Mouse (Mus musculus): ENCODE results near the gene March4. TPM values are rescaled to one million over a fixed set of nuclear protein-coding genes. Genes with fewer than 3 reads are reported as not detected.

March4 gene
- polyA plus RNA-seq, 1 experiment from 2014 or later = 0.13 TPM

GRCm38 (mm10) chr1:72476594-72476993 is 60.1 kb downstream of the March4 start:
- no peaks in the 10 kb centered on the region for H3K9me3 ChIP-seq (ENCODE audit: control insufficient read depth, low read depth, low read length)
- no peaks in the 10 kb centered on the region for H3K27me3 ChIP-seq (ENCODE audit: control insufficient read depth, insufficient read depth, low read length)
- no peak for ATAC-seq (ENCODE audit: insufficient number of reproducible peaks, insufficient read depth, low FRiP score, low read depth)
- H3K36me3 ChIP-seq (ENCODE audit: control insufficient read depth, insufficient read depth, low read length) = no peaks in the 10 kb centered on the region
- H3K9ac ChIP-seq (replicated peaks; ENCODE audit: low read depth, low read length) = no peak overlapping the region
- no peak overlapping the region for H3K4me3 ChIP-seq (ENCODE audit: low read depth, low read length)
- no peaks in the 10 kb centered on the region for H3K4me1 ChIP-seq (ENCODE audit: control insufficient read depth, insufficient read depth, low read length)
- H3K4me2 ChIP-seq (replicated peaks; ENCODE audit: low read depth, low read length) = no peak overlapping the region
- no peak overlapping the region for H3K27ac ChIP-seq (ENCODE audit: low read length)
- WGBS = 75% methylated on average over 2 of the region's 2 CpGs

- no peak overlapping the region for H3K27ac ChIP-seq (ENCODE audit: low read length)
- H3K9me3 ChIP-seq (ENCODE audit: control insufficient read depth, low read depth, low read length) = no peaks in the 10 kb centered on the region
- no peaks in the 10 kb centered on the region for H3K36me3 ChIP-seq (ENCODE audit: control insufficient read depth, insufficient read depth, low read length)
- no peaks in the 10 kb centered on the region for H3K27me3 ChIP-seq (ENCODE audit: control insufficient read depth, insufficient read depth, low read length)
- no peak overlapping the region for H3K4me2 ChIP-seq (replicated peaks; ENCODE audit: low read depth, low read length)
- WGBS = 77% methylated on average over 2 of the region's 2 CpGs
- no peaks in the 10 kb centered on the region; the same call in 1 of the 2 replicates for H3K4me1 ChIP-seq (ENCODE audit: control insufficient read depth, insufficient read depth, low read length)
- no peak for ATAC-seq (ENCODE audit: insufficient number of reproducible peaks, insufficient read depth, low FRiP score, low read depth)
- H3K4me3 ChIP-seq (ENCODE audit: low read depth, low read length) = no peak overlapping the region
- no peak overlapping the region for H3K9ac ChIP-seq (replicated peaks; ENCODE audit: low read depth, low read length)
Measured at GRCm38 (mm10) chr1:72469075-72469474, 67.7 kb downstream of the March4 start.

- Histone ChIP-seq H3K9ac (replicated peaks; ENCODE audit: low read depth, low read length) (no peak overlapping the region), H3K27ac (ENCODE audit: low read length) (no peak overlapping the region), H3K4me3 (ENCODE audit: low read depth, low read length) (no peak overlapping the region), H3K36me3 (ENCODE audit: control insufficient read depth, insufficient read depth, low read length) (no peaks in the 10 kb centered on the region), H3K27me3 (ENCODE audit: control insufficient read depth, insufficient read depth, low read length) (no peaks in the 10 kb centered on the region), H3K4me2 (replicated peaks; ENCODE audit: low read depth, low read length) (no peak overlapping the region), H3K9me3 (ENCODE audit: control insufficient read depth, low read depth, low read length) (no peaks in the 10 kb centered on the region), H3K4me1 (ENCODE audit: control insufficient read depth, insufficient read depth, low read length) (no peaks in the 10 kb centered on the region; the same call in 1 of the 2 replicates)
- no peak for ATAC-seq (ENCODE audit: insufficient number of reproducible peaks, insufficient read depth, low FRiP score, low read depth)
- WGBS = 57% methylated on average over 5 of the region's 5 CpGs
Measured at GRCm38 (mm10) chr1:72468466-72469003, 68.2 kb downstream of the March4 start.

- no peak overlapping the region for H3K9ac ChIP-seq (replicated peaks; ENCODE audit: low read depth, low read length)
- 38% methylated on average over 12 of the region's 12 CpGs for WGBS
- H3K4me2 ChIP-seq (replicated peaks; ENCODE audit: low read depth, low read length) = no peak overlapping the region
- H3K4me3 ChIP-seq (ENCODE audit: low read depth, low read length) = no peak overlapping the region
- H3K27me3 ChIP-seq (ENCODE audit: control insufficient read depth, insufficient read depth, low read length) = no peaks in the 10 kb centered on the region
- H3K4me1 ChIP-seq (ENCODE audit: control insufficient read depth, insufficient read depth, low read length) = no peaks in the 10 kb centered on the region; the same call in 1 of the 2 replicates
- H3K36me3 ChIP-seq (ENCODE audit: control insufficient read depth, insufficient read depth, low read length) = no peaks in the 10 kb centered on the region
- no peak overlapping the region for H3K27ac ChIP-seq (ENCODE audit: low read length)
- no peaks in the 10 kb centered on the region for H3K9me3 ChIP-seq (ENCODE audit: control insufficient read depth, low read depth, low read length)
- no peak for ATAC-seq (ENCODE audit: insufficient number of reproducible peaks, insufficient read depth, low FRiP score, low read depth)
Measured at GRCm38 (mm10) chr1:72464926-72465583, 71.7 kb downstream of the March4 start.

- ATAC-seq (ENCODE audit: insufficient number of reproducible peaks, insufficient read depth, low FRiP score, low read depth) = no peak
Measured at GRCm38 (mm10) chr1:72462516-72462915, 74.2 kb downstream of the March4 start.

GRCm38 (mm10) chr1:72457652-72458051 is 79.1 kb downstream of the March4 start:
- H3K4me2 ChIP-seq (replicated peaks; ENCODE audit: low read depth, low read length) = no peak overlapping the region
- no peak overlapping the region for H3K4me3 ChIP-seq (ENCODE audit: low read depth, low read length)
- 81% methylated on average over 4 of the region's 4 CpGs for WGBS
- H3K9ac ChIP-seq (replicated peaks; ENCODE audit: low read depth, low read length) = no peak overlapping the region
- no peaks in the 10 kb centered on the region for H3K9me3 ChIP-seq (ENCODE audit: control insufficient read depth, low read depth, low read length)
- H3K4me1 ChIP-seq (ENCODE audit: control insufficient read depth, insufficient read depth, low read length) = no peaks in the 10 kb centered on the region
- no peak overlapping the region for H3K27ac ChIP-seq (ENCODE audit: low read length)
- ATAC-seq (ENCODE audit: insufficient number of reproducible peaks, insufficient read depth, low FRiP score, low read depth) = no peak
- H3K36me3 ChIP-seq (ENCODE audit: control insufficient read depth, insufficient read depth, low read length) = no peaks in the 10 kb centered on the region
- H3K27me3 ChIP-seq (ENCODE audit: control insufficient read depth, insufficient read depth, low read length) = no peaks in the 10 kb centered on the region

More at GRCm38 (mm10) chr1:72462516-72462915, 74.2 kb downstream of the March4 start:
- Histone ChIP-seq H3K27ac (ENCODE audit: low read length) (no peak overlapping the region), H3K9ac (replicated peaks; ENCODE audit: low read depth, low read length) (no peak overlapping the region), H3K4me1 (ENCODE audit: control insufficient read depth, insufficient read depth, low read length) (no peaks in the 10 kb centered on the region; the same call in 1 of the 2 replicates), H3K4me2 (replicated peaks; ENCODE audit: low read depth, low read length) (no peak overlapping the region), H3K36me3 (ENCODE audit: control insufficient read depth, insufficient read depth, low read length) (no peaks in the 10 kb centered on the region), H3K4me3 (ENCODE audit: low read depth, low read length) (no peak overlapping the region), H3K9me3 (ENCODE audit: control insufficient read depth, low read depth, low read length) (no peaks in the 10 kb centered on the region), H3K27me3 (ENCODE audit: control insufficient read depth, insufficient read depth, low read length) (no peaks in the 10 kb centered on the region)
- WGBS = 69% methylated on average over 6 of the region's 6 CpGs

GRCm38 (mm10) chr1:72455923-72456322 is 80.8 kb downstream of the March4 start:
- Histone ChIP-seq H3K9me3 (ENCODE audit: control insufficient read depth, low read depth, low read length) (no peaks in the 10 kb centered on the region), H3K4me1 (ENCODE audit: control insufficient read depth, insufficient read depth, low read length) (no peaks in the 10 kb centered on the region), H3K9ac (replicated peaks; ENCODE audit: low read depth, low read length) (no peak overlapping the region), H3K27me3 (ENCODE audit: control insufficient read depth, insufficient read depth, low read length) (no peaks in the 10 kb centered on the region), H3K4me2 (replicated peaks; ENCODE audit: low read depth, low read length) (no peak overlapping the region), H3K4me3 (ENCODE audit: low read depth, low read length) (no peak overlapping the region), H3K27ac (ENCODE audit: low read length) (no peak overlapping the region), H3K36me3 (ENCODE audit: control insufficient read depth, insufficient read depth, low read length) (no peaks in the 10 kb centered on the region)
- no peak for ATAC-seq (ENCODE audit: insufficient number of reproducible peaks, insufficient read depth, low FRiP score, low read depth)
- 69% methylated on average over 4 of the region's 4 CpGs for WGBS

- ATAC-seq (ENCODE audit: insufficient number of reproducible peaks, insufficient read depth, low FRiP score, low read depth) = no peak
- whole genome bisulfite sequencing = 68% methylated on average over 6 of the region's 6 CpGs
- Histone ChIP-seq H3K9me3 (ENCODE audit: control insufficient read depth, low read depth, low read length) (no peaks in the 10 kb centered on the region), H3K4me3 (ENCODE audit: low read depth, low read length) (no peak overlapping the region), H3K27me3 (ENCODE audit: control insufficient read depth, insufficient read depth, low read length) (no peaks in the 10 kb centered on the region), H3K27ac (ENCODE audit: low read length) (no peak overlapping the region), H3K4me1 (ENCODE audit: control insufficient read depth, insufficient read depth, low read length) (no peaks in the 10 kb centered on the region), H3K9ac (replicated peaks; ENCODE audit: low read depth, low read length) (no peak overlapping the region), H3K4me2 (replicated peaks; ENCODE audit: low read depth, low read length) (no peak overlapping the region), H3K36me3 (ENCODE audit: control insufficient read depth, insufficient read depth, low read length) (no peaks in the 10 kb centered on the region)
Measured at GRCm38 (mm10) chr1:72454733-72455201, 82.0 kb downstream of the March4 start.

Measured in stomach, embryonic 14.5 days (tissue).